Mouse (Mus musculus): ENCODE data around the gene Sema3a.

Sema3a gene

DNA sequence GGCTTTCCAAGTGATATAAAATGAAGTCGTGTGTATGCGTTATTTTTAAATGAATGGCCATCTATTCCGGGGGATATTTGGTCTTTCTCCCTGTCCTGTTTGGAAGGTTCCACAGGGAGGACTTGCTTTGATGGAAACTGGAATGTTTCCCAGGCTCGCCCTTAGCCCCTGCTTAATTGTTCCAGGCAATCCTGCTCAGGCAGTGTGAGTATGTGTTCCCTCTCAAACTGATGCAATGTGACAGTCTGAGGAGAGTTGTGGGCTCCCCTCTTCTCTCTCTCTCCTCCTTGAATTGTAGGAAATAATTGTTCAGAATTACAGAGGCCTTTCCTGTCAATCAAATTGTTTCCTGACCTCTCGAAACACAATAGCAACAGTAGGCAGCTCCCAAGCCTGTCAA is 202.1 kb downstream of the Sema3a start:
- no peak for DNase-seq

DNA sequence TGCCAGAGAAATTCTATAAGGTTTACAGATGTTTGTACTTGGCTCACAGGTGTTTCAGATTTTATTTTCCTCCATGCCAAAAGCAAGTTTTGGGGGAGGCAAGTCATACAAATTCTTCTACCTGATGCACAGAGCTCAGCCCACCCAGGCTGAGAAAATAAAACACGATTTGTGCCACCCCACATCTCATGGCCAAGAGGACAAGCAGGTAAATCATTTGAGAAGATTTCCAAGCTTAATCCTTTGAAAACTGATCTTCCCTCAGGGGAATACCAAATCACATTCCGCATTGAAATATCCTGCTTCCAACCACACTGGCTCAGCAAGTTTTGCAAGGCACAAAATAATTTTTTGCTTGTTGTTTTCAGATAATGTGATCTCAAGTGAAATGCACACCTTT is 206.2 kb downstream of the Sema3a start:
- DNase-seq, result no peak

DNA sequence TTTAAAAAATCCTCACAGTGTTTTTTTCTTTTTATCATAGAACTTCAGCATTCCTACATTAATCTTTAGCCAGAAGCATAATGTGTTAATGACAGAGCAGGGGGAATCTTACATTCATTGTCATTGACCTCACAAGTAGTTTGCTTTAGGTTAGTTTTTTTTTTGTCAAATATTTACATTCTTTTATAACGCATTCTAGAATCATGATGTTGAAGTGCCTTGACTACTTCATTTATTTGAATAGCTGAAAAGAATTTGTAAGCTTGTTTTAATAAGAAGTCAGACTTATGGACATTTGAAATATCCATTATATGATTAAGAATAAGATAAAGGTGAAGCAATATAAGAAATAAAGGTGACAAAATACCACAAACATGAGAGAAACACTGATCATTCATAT is 212.5 kb downstream of the Sema3a start:
- DNase-seq, result no peak

DNA sequence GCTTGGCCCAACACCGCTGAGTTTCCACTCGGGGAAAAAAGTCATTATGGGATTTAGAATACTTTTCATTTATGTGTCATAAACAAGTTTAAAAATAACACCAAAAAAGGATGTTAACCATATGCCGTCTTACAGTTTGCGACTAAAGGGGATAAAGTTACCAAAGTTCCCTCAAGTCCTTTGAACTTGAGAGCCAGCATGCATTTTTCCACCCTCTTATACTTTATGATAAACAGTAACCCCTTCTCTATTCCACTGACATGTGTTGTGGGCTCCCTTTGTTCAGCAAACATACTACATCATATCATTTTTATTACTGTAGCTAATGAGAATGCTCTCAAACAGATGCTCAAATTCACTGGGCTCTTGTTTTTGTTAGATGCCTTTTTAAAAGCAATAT is 221.9 kb downstream of the Sema3a start:
- DNase-seq, result no peak

DNA sequence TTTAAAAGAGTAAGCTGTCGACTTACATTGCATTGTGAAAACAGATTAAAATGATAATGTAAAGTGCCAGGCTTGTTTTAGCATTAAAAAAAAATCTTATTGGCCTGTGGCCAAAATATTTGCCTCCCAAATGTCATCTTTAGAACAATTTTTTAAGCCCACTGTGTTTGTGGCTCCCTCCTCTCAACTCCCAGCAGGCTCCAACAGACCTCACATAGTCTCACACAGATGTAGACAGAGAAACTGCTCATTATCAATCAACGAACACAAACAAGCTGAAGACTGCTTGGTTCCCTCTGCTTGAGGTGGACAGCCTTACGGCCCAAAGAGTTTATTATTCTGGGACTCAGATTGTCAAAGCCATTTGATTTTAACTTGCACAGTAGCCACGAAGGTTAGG is 226.4 kb downstream of the Sema3a start:
- no peak for DNase-seq

DNA sequence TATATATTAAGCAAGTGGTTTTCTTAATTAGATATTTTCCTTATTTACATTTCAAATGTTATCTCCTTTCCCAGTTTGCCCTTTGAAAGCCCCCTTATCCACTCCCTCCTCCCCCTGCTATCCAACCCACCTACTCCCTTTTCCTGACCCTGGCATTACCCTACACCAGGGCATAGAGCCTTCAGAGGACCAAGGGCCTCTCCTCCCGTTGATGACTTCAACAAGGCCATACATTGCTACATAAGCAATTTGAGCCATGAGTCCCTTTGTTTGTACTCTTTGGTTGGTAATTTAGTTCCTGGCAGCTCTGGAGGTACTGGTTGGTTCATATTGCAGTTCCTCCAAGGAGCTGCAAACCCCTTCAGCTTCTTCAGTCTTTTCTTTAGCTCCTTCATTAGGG is 227.8 kb downstream of the Sema3a start:
- DNase-seq, result no peak

DNA sequence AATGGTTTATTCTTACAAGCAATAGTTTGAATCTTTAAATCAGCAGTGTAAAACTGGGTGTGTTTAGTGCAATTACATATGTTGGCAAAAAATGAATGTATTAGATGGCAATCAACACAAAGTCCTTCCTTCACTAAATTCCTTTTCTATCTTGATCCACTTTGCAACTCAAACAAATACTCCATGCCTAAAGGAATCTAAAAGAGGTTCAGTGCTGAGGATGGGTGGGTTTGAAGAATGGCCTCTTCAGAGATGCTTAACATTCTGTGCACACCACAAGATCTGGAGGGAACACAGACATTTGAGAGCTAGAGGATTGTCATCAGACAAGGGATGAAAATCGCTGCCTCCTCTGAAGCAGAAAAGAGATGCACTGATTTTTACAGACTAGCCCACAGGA is 228.3 kb downstream of the Sema3a start:
- no peak for DNase-seq

DNA sequence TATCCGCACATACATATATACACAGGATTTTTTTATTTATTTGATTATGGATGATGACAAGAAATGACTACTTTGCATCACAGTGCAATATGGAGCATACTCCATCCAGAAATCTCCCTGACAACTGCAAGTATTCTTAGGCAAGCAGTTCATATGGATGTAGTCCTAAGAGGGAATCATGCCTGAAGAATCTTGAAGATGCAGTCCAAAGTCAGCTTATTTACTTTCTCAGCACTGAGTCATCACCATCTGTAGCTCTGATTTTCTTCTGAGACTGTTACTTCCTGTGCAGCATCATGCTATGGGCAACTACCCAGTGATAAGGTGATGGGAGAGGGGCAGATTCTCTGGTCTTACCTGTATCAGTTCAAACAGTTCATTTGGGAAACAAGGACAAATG is 229.7 kb downstream of the Sema3a start:
- DNase-seq, result no peak

DNA sequence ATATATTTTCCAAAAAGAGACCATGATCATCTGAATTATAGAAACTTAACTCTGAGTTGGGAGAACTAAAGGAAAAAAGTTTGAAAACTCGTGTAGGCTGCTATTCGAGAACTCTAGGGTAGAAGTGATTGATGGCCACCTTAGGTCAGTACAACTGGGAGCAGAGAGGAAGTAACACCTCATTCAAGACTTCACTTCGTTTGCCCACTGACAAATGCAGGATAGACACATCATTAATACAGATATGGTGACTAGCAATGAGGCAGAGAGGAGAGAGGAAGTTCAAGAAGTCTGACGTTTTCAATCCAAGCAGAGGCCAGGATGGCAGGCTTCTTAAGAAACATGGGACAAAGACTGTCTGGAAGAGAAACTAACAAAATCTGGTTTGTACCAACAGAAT is 233.6 kb downstream of the Sema3a start:
- no peak for DNase-seq

DNA sequence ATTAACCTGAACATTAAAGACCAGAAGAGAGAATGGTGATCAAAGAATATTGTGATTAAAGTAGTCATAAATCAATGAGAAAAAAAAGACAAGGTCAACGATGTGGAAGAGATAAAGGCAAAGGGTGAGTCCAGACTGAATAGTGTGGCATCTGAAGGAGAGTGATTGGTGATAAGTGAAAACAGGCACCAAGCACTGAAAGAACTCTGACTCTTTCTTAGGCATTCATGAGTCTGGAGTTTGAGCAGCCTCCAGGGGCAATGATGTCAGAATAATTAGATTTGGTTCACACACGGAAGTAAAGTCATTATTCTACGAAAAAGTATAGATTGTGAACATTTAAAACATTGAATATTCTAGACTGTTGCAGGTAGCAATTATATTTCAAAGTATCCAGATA is 235.5 kb downstream of the Sema3a start:
- no peak for DNase-seq

DNA sequence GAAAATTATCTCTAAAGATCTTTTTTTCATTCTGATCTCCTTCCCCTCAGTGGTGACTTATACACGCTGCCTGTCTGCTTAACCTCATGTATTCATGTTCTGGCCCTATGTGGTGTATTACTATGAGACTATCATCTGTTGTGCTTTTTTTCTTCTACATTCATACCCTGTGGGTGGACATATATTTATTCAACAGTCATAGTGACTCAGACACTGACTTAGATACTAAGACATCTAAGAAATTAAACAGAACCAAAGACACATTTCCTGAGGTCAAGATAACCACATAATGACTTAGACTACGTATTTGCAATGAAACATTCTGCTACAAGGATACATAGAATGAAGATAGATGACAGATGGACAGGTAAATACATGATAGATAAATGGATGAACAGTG is 239.9 kb downstream of the Sema3a start:
- no peak for DNase-seq

DNA sequence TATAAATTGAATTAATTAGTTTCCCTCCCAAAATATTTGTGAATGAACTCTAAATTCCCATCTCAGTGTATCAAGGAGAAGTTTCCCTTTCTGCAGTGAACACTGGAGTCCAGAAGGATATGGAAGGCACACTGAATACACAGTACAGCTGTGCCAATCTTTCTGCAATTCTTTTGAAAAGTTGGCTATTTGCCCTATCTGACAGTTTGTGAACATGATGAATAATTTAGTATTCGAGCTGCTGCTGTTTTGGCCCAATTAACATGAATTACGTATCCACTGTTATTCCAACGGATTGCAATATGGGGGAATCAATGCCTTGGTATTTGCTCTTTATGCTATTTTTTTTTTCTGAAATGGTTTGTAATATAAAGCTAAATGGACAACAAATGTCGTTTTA is 254.0 kb downstream of the Sema3a start:
- no peak for DNase-seq

DNA sequence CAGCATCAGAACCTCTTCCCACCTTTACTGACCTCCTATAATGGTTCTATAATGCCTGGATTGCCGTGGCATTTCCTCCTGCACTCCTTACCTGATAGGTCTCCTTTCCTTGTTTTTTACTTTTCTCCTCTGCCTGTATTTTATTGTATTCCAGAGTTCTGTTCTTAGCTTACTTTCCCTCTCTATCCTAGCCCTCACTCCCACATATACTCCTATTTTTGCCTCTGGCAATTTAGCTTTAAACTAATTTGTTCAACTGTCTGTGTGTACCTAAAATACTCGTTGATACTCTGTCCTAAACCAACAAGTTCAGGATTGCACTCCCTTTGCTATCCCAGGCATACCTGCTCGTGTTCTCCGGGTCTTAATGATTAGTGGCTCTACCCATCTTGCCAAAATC is 258.8 kb downstream of the Sema3a start:
- no peak for DNase-seq

DNA sequence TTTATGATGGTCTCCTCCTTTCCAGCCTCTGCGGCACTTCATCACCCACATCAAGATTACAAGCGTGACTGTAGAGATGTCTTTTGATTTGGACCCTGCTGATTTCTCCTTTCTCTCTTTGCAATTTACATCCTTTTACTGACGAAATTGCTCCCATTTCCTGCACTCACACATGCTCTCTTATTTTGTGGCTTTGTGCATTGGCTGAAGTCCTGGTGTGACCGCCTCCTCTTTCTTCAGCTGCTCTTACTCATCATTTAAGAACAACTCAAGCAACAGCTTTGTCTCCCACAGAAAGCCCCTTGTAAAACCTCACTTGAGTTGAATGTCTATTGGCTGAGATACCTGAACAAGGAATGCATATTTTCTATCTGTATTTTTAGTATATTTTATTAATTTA is 259.5 kb downstream of the Sema3a start:
- DNase-seq, result no peak

DNA sequence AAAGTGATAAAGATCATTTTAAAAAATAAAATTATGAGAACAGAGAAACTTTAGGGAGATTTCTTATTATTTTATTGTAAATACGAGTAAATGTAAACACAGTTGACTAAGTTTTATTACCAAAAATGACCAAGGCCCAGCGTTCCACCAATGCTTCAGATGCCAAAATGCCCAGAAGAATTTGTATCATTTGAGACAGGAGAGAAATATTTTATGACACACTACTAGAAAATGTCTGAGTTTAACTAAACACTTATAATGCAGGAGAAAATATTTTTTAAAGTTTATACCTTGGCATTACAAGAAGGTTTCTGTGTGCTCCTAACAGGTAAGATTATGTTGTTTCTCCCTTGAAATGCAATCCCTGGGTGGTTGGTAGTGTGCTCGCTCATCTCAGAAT is 261.4 kb downstream of the Sema3a start:
- no peak for DNase-seq

DNA sequence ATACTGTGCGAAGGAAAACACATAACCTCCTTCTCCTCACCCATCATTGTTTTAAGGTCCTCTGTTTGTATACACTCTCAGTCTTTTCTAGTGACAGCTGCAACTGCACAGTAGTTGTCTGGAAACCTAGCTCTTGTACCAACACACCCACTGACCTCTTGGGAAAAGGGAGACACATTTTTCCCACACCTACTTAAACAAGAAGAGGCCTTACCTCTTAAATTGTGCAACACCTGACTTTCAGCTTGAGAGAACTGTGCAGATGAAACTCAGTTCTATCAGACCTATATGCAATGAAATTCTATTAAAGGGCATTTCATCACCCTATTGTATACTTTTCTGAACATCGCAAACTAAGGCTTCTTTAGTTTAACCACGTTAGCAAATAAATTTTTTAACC is 262.5 kb downstream of the Sema3a start:
- DNase-seq, result no peak

DNA sequence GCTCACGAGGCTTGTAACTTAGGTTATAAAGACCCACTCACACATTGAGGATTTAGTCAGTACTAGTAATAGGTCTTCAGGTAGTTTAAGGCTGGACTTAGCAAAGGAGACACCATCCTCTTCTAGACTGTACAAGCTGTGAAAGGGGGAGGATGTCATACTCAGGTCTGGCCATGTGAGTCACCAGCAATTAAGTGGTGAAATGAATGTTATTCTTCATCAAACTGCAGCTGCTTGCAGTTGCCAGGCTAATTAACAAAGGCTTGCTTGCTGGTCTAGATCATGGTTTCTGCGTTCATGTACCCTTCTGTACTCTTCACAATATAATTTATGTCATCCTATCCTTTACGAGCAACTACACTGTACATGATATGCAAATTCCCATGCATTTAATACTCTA is 264.8 kb downstream of the Sema3a start:
- DNase-seq, result no peak

DNA sequence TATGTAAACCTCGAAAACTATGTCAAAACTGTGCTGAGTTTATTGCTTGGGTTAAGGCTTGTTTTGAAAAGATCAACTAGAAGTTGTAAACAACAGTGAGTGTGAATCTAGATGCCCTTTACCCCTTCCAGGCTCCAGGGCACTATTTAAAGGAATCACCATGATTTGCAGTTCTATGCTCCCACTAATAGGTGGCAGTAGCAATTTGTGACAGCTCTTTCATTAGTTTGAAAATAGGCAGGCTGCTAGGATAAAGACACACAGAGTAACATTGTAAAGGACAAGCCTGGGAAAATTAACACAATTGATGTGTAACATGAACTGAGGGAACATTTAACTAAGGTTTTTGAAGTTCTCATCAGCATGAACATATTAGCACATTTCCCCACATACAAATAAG is 280.2 kb downstream of the Sema3a start:
- DNase-seq, result no peak

DNA sequence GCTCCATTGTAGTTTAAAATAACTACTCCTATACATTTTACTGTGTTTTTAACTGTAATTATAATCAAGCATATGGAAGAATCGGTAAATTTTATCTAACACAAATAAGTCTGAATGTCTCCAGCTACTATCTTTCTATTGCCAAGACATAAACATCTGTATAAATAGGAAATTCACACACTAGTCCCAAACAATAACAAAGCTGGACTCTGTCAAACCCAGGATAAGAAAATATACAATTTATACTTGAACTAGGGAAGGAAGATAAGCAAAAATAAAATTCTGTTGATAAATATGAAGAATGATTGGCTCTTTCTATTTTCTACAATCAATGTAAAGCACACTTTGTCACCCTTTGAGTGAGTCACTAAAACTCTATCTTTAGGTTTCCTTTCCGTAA is 280.9 kb downstream of the Sema3a start:
- DNase-seq, result no peak

DNA sequence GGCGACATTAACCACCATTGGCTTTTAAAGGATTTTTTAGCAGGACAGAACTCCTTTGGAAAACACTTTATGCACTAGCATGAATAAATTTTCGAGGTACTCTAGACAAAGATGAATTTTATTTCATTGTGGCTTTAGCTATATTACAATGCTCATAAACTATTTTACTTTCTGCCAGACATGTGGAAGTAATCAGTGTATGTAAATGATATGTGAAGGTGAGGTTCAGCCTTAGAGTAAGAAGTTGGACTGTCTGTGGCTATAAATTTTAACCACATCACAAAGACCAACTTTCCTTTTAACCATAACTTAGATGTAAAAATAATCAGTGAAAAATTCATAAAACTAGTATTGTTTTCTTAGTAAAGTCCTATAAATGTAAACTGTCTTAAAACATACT is 286.7 kb downstream of the Sema3a start:
- no peak for DNase-seq

DNA sequence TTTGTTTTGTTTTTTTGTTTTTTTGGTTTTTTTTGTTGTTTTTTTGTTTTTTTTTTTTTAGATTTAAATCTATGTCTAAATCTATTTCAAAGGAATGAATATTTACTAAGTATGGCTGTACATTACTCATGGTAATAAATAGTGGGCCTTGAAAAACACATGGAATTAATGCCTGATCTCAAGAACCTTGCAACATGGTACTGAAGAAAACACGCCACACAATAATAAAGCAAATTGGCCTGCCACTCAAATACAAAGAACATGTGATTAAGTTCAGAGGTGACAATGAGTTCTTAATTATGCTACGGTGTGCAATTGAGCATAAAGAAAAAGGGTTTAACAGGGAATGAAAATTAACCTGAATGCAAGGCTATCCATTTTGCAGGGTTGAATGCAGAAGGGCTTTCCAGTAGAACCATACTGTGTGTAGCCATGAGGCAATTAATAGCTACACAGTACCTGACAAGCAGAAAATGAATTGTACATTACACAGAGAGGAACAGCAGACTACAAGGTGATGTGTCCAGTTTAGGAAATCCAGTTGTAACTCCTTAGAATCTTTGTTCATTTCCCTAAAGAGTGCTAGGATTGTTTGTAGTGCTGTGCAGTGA is 288.8 kb downstream of the Sema3a start:
- DNase-seq, result no peak

DNA sequence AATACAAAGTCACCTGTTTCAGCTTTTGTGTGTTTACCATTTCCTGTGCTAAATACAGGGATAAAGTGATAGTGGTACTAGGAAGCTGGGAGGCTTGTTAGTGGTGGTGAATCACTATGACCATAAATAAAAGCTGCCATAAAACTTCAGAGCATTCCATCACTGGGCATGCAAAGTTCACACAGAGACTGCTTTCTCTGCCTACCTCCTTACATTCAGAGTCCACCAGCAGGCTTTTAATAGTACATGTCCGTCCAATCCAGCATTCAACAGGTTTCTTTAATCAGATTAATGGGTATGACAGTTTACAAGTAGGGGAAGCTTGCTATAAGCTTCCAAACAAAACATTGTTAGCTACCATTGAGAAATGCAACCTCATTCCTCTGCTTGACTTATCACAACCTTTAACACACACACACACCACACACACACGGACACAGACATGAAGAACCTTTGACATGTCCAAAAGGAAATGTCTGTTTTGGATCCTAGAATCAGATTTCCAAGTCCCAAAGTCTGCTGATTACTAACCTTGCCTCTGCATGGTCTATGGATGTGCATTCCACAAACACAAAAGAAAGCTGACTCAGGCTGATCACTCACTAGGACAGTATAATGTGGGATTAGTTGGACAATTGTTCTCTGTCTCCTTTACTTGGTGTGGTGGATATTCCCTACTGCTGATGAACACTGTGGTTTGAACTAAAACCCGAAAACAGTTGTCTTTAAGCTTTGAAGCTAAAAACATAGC is 291.9 kb downstream of the Sema3a start:
- DNase-seq, result no peak

DNA sequence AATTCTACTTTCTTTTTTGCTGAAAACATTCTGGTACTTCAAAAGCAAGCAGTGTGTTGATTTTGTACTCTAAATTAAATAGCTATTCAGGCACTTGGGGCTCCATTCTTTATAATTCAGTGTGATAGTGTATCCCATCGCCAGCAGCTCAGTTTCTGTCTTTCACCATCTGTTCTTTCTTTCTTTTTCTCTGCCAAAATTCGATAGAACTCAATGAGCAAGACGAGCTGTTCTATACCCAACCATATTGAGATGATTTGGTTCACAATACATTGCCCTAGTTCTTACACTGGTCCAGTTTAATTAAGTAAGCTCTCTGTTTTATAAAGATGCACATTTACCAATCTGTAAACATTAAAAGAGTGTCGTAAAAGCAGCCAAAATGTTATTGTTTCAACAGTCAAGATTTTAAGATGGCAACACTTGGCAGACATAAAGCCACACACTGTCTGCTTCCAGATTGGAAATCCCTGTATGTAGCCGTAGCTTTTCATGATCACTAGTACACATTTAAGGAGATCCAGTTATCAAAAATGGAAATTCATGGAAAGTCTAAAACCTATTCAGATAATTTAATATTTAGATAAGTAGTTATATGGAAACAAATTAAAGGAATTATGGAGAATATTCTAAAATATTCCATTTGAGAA is 296.2 kb downstream of the Sema3a start:
- DNase-seq, result no peak

DNA sequence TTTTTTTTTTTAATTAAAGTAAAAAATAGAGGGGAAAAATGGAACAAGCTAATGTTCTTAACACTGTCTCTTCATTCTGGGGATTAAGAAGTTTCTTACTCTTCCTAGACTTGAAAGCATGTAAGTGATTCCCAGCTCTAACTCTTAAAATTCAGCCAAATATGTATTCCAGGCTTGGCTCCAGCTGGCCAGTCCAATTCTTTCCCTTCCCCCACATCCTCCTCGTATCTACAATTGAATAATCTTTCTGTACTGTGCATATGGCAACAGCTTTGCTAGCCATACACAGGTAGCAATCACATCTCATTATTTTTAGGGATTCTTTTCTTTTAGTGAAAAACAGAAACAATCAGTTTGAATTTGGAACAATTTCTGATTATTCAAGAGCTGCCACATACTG is 303.5 kb downstream of the Sema3a start:
- no peak for DNase-seq

DNA sequence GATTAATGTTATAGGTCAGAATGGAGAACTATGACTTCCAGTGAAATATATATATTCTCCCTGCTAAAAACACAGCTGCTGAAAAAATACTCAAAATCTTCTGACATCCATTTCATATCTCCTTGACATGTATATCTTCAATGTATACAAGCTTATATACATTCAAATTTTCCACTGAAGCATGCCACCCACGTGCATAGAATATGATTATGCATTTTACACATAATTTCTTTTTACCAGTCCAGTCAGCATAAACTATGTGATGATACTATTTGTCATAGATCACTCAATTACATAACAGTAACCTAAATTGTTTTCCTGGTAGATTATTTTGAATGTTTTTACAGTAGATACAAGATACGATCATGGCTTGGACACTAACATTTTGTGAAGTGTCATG is 306.6 kb downstream of the Sema3a start:
- DNase-seq, result no peak

Measured in thymus, postnatal 36 days (tissue).